27 mouse cellular contexts compared by ENCODE assay signal in the genomic region with DNA sequence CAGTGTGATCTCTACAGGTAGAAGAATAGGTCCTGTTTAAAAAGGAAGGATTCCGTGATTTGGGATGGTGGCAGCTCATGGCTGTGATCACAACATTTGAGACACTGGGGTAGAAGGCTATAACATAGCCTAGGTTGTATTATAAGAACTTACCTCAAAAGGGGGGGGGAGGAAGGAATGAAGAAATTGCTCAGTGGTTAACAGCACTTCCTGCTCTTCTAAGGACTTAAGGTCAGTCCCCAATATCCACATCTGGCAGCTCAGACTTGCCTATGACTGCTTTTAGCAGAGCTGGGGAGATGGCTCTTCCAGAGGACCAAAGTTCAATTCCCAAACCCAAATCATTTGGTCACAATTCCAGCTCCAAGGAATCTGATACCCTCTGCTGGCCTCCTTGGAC.
"Had no signal": no experiment of that assay in that cellular context is flagged by ENCODE, and none has a peak within 500 bp of the region (broad histone marks: within the 10 kb centered on the region; RNA-seq: fewer than 3 reads in every experiment).

No protein-coding gene starts in this region.

- H3K4me3 ChIP-seq: gastrocnemius, adult 2 months; heart, adult 2 months; heart, embryonic 13.5 days; heart, embryonic 15.5 days; hindbrain, embryonic 13.5 days; hindbrain, embryonic 15.5 days; intestine, embryonic 15.5 days; kidney, embryonic 15.5 days; layer of hippocampus, adult 2 months; left cerebral cortex, adult 2 months; limb, embryonic 10.5 days; limb, embryonic 12.5 days; liver, embryonic 13.5 days; liver, embryonic 15.5 days had no signal

- H3K4me1 ChIP-seq: intestine, embryonic 15.5 days had no signal

- H3K27ac ChIP-seq: gastrocnemius, adult 2 months; heart, adult 2 months; heart, embryonic 13.5 days; heart, embryonic 15.5 days; hindbrain, embryonic 13.5 days; hindbrain, embryonic 15.5 days; hindbrain, postnatal 0 days; intestine, embryonic 15.5 days; kidney, embryonic 15.5 days; kidney, postnatal 0 days; left cerebral cortex, adult 2 months; limb, embryonic 10.5 days; limb, embryonic 12.5 days; liver, embryonic 13.5 days; liver, embryonic 15.5 days had no signal

- ATAC-seq: hindbrain, postnatal 0 days; intestine, embryonic 15.5 days; intestine, postnatal 0 days had no signal

- DNase-seq: gastrocnemius, adult 2 months; gastrocnemius, postnatal 10 days; gastrocnemius, postnatal 25 days; heart, adult 11 months; heart, adult 2 months; heart, postnatal 14 days; heart, postnatal 36 days; kidney, adult 18-20 months; kidney, adult 9 months; kidney, postnatal 25 days; kidney, postnatal 4 days; liver; liver, embryonic 13.5 days had no signal
